Mouse (Mus musculus) adrenal gland, adult (tissue): ENCODE data around the gene Zfp72.

Experiments
- DNase-seq, 2 experiments: peaks; one replicate each; pipeline ENCODE4 v3.0.0; 2022 to 2023; ENCODE audit warnings: low spot score in 1 of 2; ENCODE audit not compliant: inconsistent age in 2 of 2

Zfp72 gene

DNA sequence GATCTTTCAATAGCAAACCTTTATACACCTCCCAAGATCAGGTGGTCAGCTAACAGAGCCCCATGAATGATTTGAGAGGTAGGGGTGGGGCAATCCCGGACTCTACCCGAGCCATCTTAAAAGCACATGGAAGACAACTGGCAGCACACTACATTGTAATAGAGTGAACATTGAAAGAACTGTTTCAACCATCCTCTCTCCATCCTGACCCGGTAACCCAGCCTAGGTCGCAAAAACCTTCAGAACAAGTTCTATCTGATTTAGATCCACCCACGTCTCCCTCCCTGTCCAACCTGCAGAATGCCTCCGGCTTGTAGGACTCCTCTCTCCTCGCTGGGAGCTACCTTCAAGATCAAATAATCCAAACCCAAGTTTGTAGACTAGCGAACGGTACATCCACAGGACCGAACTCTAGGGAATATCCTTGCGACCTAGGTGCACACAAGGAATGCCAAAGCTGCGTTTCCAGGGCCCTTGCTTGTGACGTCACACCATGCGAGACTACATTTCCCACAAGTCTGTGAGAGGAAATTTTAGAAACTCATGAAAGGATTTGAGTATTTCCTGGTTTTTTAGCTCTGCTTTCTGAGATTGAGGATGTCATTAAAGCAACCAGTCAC, at the start of gene Zfp72:
TSS of gene Zfp72 (minus strand) at position 466 of the 620 bp plus-strand sequence.
- DNase-seq = peak; percentile 77 to 94

DNA sequence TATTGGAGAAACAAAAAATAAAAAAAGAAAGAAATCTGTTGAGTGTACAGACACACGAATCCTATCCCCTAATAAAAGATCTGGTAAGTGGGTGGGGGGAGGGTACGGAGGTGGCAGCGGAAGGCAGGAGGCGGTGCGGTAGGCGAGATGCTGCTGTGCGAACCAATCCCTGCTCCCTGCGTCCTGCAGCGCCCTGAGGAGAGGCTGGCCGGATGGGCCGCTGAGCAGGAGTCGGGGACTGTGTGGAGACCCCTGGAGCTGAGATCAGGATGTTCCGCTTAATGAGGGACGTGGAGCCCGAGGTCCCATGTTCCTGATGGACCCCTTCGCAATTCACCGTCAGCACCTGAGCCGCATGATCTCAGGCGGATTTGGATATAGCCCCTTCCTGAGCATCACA, 49.3 kb upstream of the Zfp72 start:
- DNase-seq = no peak

GRCm38 (mm10) chr13:74399298-74399839, 8.7 kb upstream of the Zfp72 start, which contains the start of gene Ftl1-ps1:
Gene Ftl1-ps1, plus strand, starts transcription at chr13:74399694.
- peak; percentile 61 to 79 for DNase-seq

- DNase-seq = peak in 1 of 2 experiments; percentile 33
Observed at GRCm38 (mm10) chr13:74391156-74391555, 520 bp upstream of the Zfp72 start.

GRCm38 (mm10) chr13:74389730-74390129, 906 bp downstream of the Zfp72 start:
- no peak for DNase-seq

DNA sequence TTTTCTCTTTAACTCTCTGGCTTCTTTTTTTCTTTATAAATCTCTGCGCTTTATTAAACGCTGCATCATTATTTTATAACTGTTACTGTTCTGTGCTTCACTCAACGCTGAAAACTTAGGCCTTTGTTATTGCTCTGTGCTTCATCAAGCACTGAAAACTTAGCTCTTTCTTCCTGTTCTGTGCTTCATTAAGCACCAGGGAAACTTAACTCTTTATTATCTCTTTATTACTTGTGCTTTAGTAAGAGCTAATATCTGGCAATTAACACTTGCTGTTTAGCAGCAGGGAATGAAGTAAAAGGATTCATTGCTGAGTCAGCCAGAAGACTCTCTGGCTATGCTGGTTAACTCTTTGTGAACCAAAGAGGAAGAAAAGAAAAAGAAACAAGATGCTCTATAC, 8.3 kb downstream of the Zfp72 start:
- DNase-seq = no peak

- DNase-seq = no peak
Observed at GRCm38 (mm10) chr13:74381533-74382276, 8.9 kb downstream of the Zfp72 start.

- peak; percentile 54 to 78 for DNase-seq
Observed at GRCm38 (mm10) chr13:74363859-74364235, 26.8 kb downstream of the Zfp72 start, which contains the start of gene Lrrc14b. Gene Lrrc14b, minus strand, starts transcription at chr13:74364005.

DNA sequence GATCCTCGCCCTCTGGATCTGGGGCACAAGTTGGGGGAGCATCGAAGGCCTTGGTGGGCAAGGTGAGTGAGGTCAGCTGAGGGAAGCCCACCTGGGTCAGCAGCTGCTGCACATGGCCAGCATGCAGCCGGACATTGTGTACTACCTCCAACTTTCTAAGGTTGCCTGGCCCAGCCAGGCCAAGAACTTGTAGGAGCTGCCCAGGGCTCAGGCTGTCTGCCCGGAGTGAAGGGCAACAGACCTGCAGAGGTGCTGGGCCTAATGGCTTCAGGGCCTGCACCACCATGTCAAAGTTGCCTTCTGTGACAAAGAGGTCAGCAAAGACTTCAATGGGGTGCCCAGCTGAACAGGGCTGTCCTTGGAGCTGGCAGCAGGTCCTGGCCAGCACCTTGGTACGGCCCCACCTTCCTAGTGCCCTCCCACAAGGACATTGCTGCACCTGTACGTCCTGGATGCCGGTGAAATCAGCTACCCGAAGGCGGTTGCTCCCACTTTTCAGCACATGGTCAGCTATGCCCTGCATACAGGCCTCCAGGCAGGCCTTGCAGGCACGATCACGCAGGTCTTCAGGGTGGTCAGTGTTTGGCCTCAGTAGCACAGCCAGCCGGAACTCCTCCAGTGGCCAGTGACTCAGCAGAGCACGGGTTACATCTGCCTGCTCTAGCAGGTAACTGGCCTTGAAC, 27.3 kb downstream of the Zfp72 start:
- DNase-seq = no peak

GRCm38 (mm10) chr13:74362218-74362617, 28.4 kb downstream of the Zfp72 start:
- DNase-seq = no peak

DNA sequence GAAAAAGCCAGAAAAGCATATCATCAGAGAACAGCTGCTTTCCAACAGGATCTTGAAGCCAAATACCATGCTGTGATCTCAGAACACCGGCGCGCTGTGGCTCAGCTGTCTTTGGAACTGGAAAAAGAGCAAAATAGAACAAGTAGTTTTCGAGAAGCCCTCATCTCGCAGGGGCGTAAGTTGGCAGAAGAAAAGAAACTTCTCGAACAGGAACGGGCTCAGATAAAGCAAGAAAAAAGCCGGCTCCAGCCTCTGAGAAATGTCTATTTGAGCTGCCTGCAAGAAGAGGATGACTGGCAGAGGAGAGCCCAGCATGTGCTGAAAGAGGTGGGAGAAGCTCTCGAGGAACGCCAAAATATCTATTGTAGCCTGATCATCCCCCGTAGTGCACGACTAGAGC, 34.1 kb downstream of the Zfp72 start:
- no peak for DNase-seq

- DNase-seq = no peak
Observed at GRCm38 (mm10) chr13:74350435-74350906, 40.2 kb downstream of the Zfp72 start.

DNA sequence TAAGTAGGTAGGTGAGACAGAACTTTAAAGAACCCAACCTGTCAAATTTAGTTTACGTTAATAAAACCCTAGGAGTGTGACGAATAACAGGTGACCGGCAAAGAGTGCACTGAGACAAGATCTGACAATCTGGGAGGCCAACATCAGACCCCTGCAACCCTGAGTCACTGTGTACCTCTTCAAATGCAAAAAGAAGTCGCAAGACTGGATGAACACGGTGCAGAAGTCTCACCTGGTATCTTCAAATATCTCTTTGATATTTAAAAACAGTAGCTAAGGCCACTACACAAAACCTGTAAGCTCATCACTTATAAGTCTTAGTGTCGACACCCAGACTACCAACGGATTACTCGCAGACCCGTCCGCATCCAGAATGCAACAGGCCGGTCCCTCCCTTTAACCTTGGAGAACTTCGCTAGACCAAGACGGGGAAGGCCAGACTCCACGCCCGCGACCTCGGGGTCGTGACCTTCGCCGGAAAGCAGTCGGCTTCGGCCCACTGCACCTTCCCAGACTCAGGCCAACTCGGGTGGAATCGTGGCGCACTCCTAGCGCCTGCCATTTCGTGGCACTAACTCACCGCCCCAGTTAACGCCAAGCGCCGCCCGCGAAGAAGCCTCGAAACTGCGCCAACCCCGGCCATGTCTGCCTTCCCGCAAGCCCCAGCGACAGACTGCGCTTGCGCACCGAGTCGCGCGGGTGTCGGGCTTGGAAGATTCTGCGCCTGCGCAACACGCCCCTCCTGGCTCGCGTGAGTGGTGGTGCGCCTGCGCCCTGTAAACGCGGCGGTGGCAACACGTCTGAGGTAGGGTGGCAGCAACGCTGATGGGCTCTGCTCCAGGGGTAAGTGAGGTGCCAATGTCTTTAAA, 40.8 kb downstream of the Zfp72 start, which contains the start of the genes Sdha and Ccdc127:
TSS of gene Sdha (minus strand) at position 715 of the 869 bp plus-strand sequence.
TSS of gene Ccdc127 (plus strand) at position 744 of the 869 bp plus-strand sequence.
- peak; percentile 96 to 99 for DNase-seq

DNA sequence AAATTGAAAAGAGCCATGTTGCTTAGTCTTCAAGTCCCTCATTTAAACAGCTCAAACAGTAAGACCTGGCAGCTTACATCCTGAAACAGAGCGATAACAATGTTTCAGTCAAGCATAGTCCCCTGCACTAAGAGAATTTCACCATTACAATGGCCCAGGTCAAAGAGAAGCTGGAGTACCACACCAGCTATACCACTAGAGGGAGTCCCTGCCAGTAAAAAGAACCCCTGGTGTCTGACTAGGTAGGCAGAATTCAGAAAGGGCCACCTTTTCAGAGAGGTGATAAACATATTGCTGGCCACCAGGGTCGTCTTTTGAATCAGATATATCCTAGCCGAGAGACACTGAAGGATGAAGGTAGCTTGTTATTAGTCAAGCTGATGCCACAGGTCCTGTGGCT, 49.6 kb downstream of the Zfp72 start:
- peak; percentile 28 to 78 for DNase-seq

DNA sequence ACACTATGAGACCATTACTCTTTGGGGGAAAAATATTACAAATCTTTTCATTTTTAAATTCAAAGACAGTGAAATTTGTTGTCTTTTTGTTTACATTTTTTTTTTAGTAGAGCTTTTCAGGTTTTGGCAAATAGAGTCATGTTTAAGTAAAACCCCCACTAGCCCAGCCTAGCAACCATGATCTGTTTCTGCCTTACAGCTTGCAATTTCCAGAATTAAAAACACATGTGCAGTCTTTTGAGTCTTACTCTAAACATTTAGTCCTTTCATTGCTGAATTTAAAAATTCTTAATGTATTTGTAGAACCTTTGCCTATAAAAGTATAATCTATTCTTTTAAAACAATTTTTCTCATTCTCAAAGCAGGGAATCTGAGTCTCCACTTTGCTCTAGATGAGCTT, 61.3 kb downstream of the Zfp72 start:
- no peak for DNase-seq
